Mouse (Mus musculus): ENCODE measurements at regions not wholly inside any gene's neighbourhood (a gene's known extent, or its start where the extent isn't known, plus 50 kb on each side); places are given as distances from the start of the nearest gene placed in this dataset.

DNA sequence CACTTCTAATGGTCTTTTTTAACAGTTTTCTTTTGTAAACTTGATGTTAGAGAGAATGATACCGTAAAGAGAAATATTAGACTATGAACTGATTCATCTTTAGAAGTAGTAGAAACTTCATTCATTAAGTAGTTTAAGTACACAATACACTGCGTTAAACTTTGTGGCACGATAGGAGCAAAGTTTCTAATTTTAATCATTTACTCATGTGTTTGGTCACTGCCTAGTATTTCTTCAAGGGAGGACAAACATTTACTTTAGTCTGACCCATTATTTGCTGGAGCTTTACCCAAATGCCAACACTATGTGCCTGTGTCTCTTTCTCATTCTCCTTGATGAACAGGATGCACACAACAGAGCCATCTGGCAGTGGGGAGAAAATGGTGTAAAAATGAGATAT, 200.6 kb downstream of the Chm start:
- Histone ChIP-seq H3K27ac (ENCODE audit: insufficient read depth, low read length) (no peak overlapping the region), H3K4me1 (ENCODE audit: control insufficient read depth, insufficient read depth, low read length) (no peaks in the 10 kb centered on the region), H3K4me3 (replicated peaks; ENCODE audit: insufficient read depth, low read depth, low read length) (no peak overlapping the region), H3K27me3 (ENCODE audit: control insufficient read depth, insufficient read depth, low read length) (no peaks in the 10 kb centered on the region)
- TF ChIP-seq CTCF (IDR thresholded peaks at IDR 0.05; ENCODE audit: borderline replicate concordance, insufficient read depth, low read depth, low read length) (no peak), POLR2A (IDR thresholded peaks at IDR 0.05; ENCODE audit: borderline replicate concordance, insufficient read depth, low read length) (no peak)
- WGBS = 88% methylated on average over 3 of the region's 3 CpGs
- DNase-seq = no peak

DNA sequence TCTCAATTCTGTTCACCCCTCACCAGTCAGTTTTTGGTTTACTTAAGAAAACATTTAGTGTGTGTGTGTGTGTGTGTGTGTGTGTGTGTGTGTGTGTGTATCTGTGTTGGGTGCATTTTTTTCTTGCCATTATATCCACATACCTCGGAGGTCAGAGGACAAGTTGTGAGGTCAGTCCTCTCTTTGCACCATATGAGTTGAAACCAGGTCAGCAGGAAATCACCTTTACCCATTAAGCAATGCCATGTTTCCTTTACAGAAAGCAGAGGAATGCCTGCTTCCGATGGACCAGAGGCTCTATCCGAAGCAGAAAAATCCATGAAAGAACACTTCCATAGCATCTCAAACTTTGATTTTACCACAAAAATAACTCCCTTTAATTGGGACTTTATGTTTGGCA, 201.2 kb downstream of the Chm start:
- H3K27me3 ChIP-seq (ENCODE audit: control insufficient read depth, insufficient read depth, low read length) = no peaks in the 10 kb centered on the region
- DNase-seq = no peak
- 87% methylated on average over 3 of the region's 3 CpGs for WGBS
- no peaks in the 10 kb centered on the region for H3K4me1 ChIP-seq (ENCODE audit: control insufficient read depth, insufficient read depth, low read length)
- H3K4me3 ChIP-seq (replicated peaks; ENCODE audit: insufficient read depth, low read depth, low read length) = no peak overlapping the region
- no peak for TF ChIP-seq CTCF (IDR thresholded peaks at IDR 0.05; ENCODE audit: borderline replicate concordance, insufficient read depth, low read depth, low read length)
- no peak for TF ChIP-seq POLR2A (IDR thresholded peaks at IDR 0.05; ENCODE audit: borderline replicate concordance, insufficient read depth, low read length)
- H3K27ac ChIP-seq (ENCODE audit: insufficient read depth, low read length) = no peak overlapping the region

DNA sequence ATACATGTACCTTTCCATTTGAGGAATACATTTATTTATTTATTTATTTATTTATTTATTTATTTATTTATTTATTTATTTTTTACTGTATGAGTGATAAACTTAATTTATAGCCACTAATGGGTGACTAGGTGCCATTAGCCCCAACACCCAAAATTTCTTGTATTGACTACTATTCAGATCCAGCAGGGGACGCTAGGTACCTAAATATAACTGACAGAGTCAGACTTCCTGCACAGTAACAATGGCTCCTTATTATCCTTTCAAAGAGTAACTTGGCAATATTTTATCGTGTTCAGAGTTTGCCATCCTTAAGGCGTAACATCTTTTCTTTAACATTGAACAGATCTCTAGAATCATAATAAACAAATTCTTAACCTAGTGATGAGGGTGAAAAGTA, 206.7 kb downstream of the Chm start:
- Histone ChIP-seq H3K4me3 (replicated peaks; ENCODE audit: insufficient read depth, low read depth, low read length) (no peak overlapping the region), H3K4me1 (ENCODE audit: control insufficient read depth, insufficient read depth, low read length) (no peaks in the 10 kb centered on the region), H3K27me3 (ENCODE audit: control insufficient read depth, insufficient read depth, low read length) (no peaks in the 10 kb centered on the region), H3K27ac (ENCODE audit: insufficient read depth, low read length) (no peak overlapping the region)
- DNase-seq = peak in 1 of 2 experiments; percentile 0
- TF ChIP-seq CTCF (IDR thresholded peaks at IDR 0.05; ENCODE audit: borderline replicate concordance, insufficient read depth, low read depth, low read length) (no peak), POLR2A (IDR thresholded peaks at IDR 0.05; ENCODE audit: borderline replicate concordance, insufficient read depth, low read length) (no peak)
- WGBS = 44% methylated on average over 3 of the region's 3 CpGs

DNA sequence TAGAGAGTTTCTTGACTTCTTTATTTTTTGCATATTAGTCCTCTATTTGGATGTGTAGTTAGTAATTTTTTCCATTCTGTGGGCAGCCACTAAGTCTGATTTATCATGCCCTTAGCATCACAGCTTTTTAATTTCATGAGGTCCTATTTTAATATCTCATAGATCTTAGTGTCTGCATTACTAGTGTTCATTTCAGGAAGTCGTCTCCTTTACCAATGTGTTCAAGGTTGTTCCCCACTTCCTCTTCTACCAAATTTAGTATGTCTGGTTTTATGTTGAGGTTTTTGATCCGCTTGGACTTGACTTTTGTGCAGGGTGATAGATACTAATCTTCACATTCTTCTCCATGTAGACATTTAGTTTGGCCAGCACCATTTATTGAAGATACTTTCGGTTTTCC, 221.2 kb downstream of the Chm start:
- Histone ChIP-seq H3K27me3 (ENCODE audit: control insufficient read depth, insufficient read depth, low read length) (no peaks in the 10 kb centered on the region), H3K27ac (ENCODE audit: insufficient read depth, low read length) (no peak overlapping the region), H3K4me1 (ENCODE audit: control insufficient read depth, insufficient read depth, low read length) (no peaks in the 10 kb centered on the region), H3K4me3 (replicated peaks; ENCODE audit: insufficient read depth, low read depth, low read length) (no peak overlapping the region)
- no peak for TF ChIP-seq POLR2A (IDR thresholded peaks at IDR 0.05; ENCODE audit: borderline replicate concordance, insufficient read depth, low read length)
- TF ChIP-seq CTCF (IDR thresholded peaks at IDR 0.05; ENCODE audit: borderline replicate concordance, insufficient read depth, low read depth, low read length) = no peak
- DNase-seq = no peak
- 86% methylated on average over 3 of the region's 3 CpGs for WGBS

DNA sequence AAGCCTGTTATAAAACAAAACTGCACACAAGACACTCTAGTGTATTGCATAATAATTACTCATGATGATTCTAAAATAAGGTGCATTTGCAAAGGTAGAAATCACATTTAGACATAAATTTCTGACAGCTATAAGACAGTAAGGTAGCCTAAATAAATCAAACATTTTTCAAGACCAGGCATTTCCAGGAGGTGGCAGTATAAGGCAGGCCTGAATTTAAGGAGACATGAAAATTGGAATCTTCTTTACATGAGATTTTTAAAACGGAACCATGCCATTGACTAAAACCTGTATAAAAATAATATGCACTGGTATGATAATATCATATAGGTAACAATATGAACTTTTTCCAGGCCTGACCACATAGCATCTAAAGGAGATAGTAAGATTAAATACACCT, 235.5 kb downstream of the Chm start:
- Histone ChIP-seq H3K4me3 (replicated peaks; ENCODE audit: insufficient read depth, low read depth, low read length) (no peak overlapping the region), H3K27me3 (ENCODE audit: control insufficient read depth, insufficient read depth, low read length) (no peaks in the 10 kb centered on the region), H3K27ac (ENCODE audit: insufficient read depth, low read length) (no peak overlapping the region), H3K4me1 (ENCODE audit: control insufficient read depth, insufficient read depth, low read length) (no peaks in the 10 kb centered on the region)
- 23% methylated on average over 1 of the region's 1 CpGs for whole genome bisulfite sequencing
- TF ChIP-seq POLR2A (IDR thresholded peaks at IDR 0.05; ENCODE audit: borderline replicate concordance, insufficient read depth, low read length) (no peak), CTCF (IDR thresholded peaks at IDR 0.05; ENCODE audit: borderline replicate concordance, insufficient read depth, low read depth, low read length) (peak; percentile 24; the same call in 1 of the 2 replicates)
- DNase-seq = no peak

DNA sequence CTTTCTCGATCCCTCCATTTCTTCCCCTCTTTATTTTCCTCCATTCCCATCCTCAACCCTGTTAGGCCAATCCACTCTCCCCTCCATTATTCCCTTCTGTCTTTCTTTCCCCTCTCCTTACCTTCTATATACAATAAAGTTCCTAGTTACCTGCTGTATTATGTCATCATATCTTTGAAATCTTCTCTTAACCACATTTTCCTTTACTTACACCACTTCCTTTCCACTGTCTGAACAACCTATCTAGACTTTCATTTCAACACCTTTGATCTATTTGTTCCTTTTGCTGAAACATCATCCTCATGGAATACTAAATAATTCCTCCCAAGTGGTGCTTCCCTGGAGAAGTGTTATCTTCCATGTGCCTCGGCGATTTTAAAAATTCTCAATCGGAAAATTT, 237.8 kb downstream of the Chm start:
- Histone ChIP-seq H3K27ac (ENCODE audit: insufficient read depth, low read length) (no peak overlapping the region), H3K4me1 (ENCODE audit: control insufficient read depth, insufficient read depth, low read length) (no peaks in the 10 kb centered on the region), H3K27me3 (ENCODE audit: control insufficient read depth, insufficient read depth, low read length) (no peaks in the 10 kb centered on the region), H3K4me3 (replicated peaks; ENCODE audit: insufficient read depth, low read depth, low read length) (no peak overlapping the region)
- TF ChIP-seq CTCF (IDR thresholded peaks at IDR 0.05; ENCODE audit: borderline replicate concordance, insufficient read depth, low read depth, low read length) = no peak
- no peak for TF ChIP-seq POLR2A (IDR thresholded peaks at IDR 0.05; ENCODE audit: borderline replicate concordance, insufficient read depth, low read length)
- WGBS = 88% methylated on average over 4 of the region's 4 CpGs
- DNase-seq = no peak

DNA sequence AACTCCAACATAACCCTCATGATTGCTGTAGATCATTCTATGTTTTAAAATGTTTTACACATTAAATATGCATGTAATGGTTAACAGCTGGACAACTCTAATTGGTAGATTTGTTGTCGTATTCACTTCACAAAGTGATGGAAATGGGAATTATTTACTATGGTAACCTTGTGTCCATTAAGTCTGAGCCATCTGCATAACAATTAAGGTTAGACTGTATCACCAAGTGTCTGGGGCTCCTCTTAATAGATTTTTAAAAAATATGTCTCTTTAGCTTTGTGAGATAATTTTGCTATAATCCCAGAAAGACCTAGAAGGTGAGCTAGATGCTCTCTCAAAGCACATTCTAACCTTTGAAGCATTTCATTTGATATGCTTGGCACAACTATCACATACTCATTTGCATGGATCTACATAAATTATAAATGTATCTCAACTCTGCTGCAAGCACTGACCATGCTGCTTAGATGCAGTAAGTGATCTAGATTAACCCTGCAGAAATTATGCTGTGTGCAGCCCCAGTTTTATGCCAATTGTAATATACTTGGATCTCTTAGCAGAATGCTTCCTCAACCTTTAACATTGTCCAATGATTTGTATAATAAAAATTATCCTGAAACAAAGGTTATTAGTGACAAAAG, 227.2 kb upstream of the Pof1b start:
- 18% methylated on average over 1 of the region's 1 CpGs for WGBS
- no peak overlapping the region for H3K27ac ChIP-seq (ENCODE audit: insufficient read depth, low read length)
- no peak for TF ChIP-seq CTCF (IDR thresholded peaks at IDR 0.05; ENCODE audit: borderline replicate concordance, insufficient read depth, low read depth, low read length)
- TF ChIP-seq POLR2A (IDR thresholded peaks at IDR 0.05; ENCODE audit: borderline replicate concordance, insufficient read depth, low read length) = no peak

DNA sequence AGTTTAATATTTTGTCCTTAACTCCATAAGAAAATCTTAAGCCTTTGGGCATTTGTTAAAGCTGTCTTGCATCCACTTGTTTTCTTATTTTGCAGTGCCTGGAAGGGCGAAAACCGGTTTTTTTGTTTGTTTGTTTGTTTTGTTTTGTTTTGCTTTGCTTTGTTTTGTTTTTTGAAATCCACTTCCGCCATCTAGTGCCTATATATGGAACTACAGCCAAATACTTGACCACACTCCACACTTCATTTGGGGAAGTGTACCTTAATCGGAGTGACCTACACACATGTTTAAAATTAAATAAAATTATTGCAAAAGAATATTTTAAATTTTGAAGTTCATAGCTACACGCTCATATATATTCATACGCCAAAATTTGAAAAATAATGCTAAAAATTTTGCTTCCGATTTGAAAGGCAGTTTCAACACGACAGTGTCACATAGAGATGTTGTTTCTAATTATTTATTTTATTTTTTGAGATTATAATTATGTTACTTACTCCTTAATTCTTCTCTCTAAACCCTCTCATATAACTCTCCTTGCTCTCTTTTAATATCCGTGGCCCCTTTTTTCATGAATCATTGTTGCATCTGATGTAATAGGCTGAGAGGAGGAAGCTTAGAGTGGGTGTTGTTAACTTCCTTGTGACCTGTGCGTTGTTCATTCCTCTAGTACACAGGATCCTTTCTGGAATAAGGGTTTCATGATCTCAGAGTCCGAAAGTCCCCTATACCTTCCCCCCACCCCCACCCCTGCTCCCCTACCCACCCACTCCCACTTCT, 205.4 kb upstream of the Pof1b start:
- peak in 1 of 2 experiments; percentile 0 for DNase-seq
- no peaks in the 10 kb centered on the region for H3K27me3 ChIP-seq (ENCODE audit: control insufficient read depth, insufficient read depth, low read length)
- H3K4me3 ChIP-seq (replicated peaks; ENCODE audit: insufficient read depth, low read depth, low read length) = no peak overlapping the region
- WGBS = 40% methylated on average over 11 of the region's 11 CpGs
- H3K4me1 ChIP-seq (ENCODE audit: control insufficient read depth, insufficient read depth, low read length) = no peaks in the 10 kb centered on the region
- TF ChIP-seq POLR2A (IDR thresholded peaks at IDR 0.05; ENCODE audit: borderline replicate concordance, insufficient read depth, low read length) = no peak
- TF ChIP-seq CTCF (IDR thresholded peaks at IDR 0.05; ENCODE audit: borderline replicate concordance, insufficient read depth, low read depth, low read length) = 0 out of 2 replicates have a peak, but pooled peaks have one; percentile 8
- no peak overlapping the region for H3K27ac ChIP-seq (ENCODE audit: insufficient read depth, low read length)

More for the DNA sequence above, 227.2 kb upstream of the Pof1b start:
- H3K4me1 ChIP-seq (ENCODE audit: control insufficient read depth, insufficient read depth, low read length) = no peaks in the 10 kb centered on the region
- H3K27me3 ChIP-seq (ENCODE audit: control insufficient read depth, insufficient read depth, low read length) = no peaks in the 10 kb centered on the region
- no peak overlapping the region for H3K4me3 ChIP-seq (replicated peaks; ENCODE audit: insufficient read depth, low read depth, low read length)
- no peak for DNase-seq
